Mouse (Mus musculus): ENCODE results near the gene 1810055G02Rik.

The 1810055G02Rik gene

DNA sequence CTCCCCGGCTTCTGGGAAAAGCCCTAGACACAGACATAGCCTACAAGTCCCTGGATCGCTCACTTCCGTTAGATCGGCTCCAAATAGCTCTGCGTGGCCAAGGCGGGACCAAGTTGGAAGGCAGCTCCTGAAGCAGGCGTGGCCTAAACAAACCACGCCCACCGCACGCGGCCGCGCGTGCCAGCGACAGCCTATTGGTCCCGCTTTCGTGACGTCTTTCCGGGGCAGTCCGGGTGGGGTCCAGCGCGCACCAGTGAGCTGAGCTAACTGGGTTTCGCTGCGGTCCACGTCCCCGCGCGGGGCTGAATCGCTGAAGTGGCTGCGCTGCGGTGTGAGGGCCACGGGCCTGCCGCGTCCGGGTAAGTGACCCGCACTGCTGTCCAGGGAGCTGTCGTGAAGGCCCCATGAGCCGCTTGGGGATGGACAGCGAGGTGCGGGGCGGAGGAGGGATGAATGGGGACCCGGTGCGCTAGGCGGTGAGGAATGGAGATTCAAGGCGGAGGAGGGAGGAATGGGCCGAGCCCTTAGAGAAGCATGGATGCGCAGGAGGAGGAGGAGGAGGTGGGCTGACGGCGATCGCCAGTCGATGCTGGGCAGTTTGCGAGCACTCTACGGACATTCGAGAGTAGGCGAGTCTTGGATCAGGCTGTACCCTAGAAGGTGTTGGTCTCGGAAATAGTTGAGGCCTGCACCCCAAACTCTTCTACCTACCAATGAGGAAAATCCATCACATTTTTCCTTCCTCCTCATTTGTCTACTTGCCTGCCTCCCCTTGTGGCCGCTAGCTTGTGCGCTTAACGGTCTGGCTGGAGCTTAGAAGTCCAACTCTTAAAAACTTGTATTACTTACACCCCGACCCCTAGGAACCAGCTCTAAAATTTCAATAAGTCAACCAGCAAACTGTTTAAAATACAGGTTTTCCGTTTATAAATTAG lies at the start of gene 1810055G02Rik:
Gene 1810055G02Rik (plus strand): TSS at position 216 of the 935 bp plus-strand sequence.
- in situ Hi-C loops (cut with MboI; ENCODE audit: unreplicated experiment in 2 of 2) = no loop called here

- in situ Hi-C loops (cut with MboI; ENCODE audit: unreplicated experiment in 2 of 2) = no loop called here
These were observed 42.6 kb upstream of the 1810055G02Rik start for GRCm38 (mm10) chr19:3665510-3665909.

GRCm38 (mm10) chr19:3666632-3667031 lies 41.5 kb upstream of the 1810055G02Rik start:
- in situ Hi-C loops (cut with MboI; ENCODE audit: unreplicated experiment in 2 of 2) = no loop called here

DNA sequence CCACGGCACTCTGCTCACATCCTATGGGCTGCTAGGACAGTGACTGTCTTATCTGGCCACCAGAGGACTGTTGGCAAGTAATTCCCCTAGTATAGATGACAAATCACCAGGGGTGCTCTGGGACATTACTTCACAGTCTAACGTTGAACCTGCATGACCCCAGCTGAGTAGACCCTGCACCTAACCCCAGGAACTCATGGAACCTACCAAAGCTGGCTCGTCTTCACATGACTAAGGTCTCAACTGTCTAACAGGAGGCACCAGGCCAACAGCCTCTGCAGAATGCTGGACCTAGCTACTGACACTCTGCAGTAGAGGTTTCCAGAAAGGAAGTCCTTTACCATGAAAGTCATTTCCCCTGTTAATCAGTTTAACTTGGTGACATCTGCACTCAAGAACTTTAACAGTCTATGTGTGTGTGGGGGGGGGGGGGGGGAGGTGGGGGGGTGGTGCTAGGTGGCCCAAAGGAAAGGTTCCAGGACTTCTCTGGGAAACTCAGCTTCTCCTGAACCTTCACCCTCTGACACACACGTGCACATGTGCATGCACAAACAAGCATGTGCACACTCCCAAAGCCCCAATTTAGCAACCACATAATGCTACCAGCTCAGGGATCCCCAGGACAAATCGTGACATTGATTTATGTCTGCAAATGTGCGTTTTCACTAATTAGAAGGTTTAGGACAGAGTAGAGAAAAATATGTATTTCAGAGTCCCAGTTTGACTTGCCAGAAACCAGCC lies 40.8 kb upstream of the 1810055G02Rik start:
- in situ Hi-C loops (cut with MboI; ENCODE audit: unreplicated experiment in 2 of 2) = no loop called here

- in situ Hi-C loops (cut with MboI; ENCODE audit: unreplicated experiment in 2 of 2) = no loop called here
These were observed 40.1 kb upstream of the 1810055G02Rik start for GRCm38 (mm10) chr19:3667979-3668378.

DNA sequence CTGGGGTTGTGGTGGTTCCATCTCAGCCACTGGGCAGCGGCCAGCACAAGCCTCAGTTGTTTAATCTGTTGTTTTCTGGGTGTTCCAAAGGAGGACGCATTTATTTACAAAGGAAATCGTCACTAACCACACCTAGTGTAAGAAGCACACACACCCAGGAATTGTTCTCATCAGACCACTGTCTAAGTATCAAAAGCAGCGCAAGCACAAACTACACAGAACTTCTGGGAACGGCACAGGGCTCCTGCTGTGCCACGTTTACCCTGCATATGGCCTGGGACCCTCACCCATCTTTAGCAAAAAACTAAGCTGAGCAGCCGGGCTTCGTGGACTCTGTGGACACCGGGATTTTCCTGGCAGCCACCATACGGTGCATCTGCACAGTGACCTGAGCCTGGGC lies 39.5 kb upstream of the 1810055G02Rik start:
- in situ Hi-C loops (cut with MboI; ENCODE audit: unreplicated experiment in 2 of 2) = no loop called here

DNA sequence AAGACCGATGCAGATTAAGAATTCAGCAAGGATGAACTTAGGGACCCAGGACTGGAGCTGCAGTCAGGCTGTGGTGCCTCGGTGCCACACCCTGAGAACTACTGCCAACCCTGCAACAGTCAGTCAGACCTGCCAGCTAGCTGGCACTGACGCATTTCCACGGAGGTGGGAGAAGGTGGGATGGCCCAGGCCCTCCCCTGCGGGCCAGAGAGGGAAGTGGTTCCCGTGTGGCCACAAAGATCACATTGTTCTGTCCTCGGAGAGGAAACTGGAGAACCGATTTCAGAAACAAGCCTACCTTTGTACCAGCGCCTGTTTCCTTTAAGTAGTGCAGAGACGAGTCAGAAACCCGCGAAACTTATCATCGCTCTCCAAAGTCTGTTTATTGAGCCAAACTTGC lies 39.0 kb upstream of the 1810055G02Rik start:
- in situ Hi-C loops (cut with MboI; ENCODE audit: unreplicated experiment in 2 of 2) = no loop called here

DNA sequence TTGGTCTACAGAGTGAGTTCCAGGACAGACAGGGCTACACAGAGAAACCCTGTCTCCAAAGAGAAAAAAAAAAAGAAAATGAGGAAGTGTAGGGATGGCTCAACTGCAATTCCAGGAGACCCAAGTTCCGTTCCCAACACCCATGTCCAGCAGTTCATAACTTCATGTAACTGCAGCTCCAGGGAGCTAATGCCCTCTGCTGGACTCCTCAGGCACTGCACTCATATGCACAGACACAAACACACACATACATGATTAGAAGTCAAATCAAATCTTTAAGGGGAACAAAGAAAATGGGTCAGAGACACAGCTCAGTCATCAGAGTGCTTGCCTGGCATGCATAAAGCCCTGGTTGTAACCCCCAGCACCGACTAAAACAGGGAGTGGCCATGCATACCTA lies 34.9 kb upstream of the 1810055G02Rik start:
- in situ Hi-C loops (cut with MboI; ENCODE audit: unreplicated experiment in 2 of 2) = no loop called here

GRCm38 (mm10) chr19:3674122-3674855 lies 33.8 kb upstream of the 1810055G02Rik start:
- in situ Hi-C loops (cut with MboI; ENCODE audit: unreplicated experiment in 2 of 2) = no loop called here

- in situ Hi-C loops (cut with MboI; ENCODE audit: unreplicated experiment in 2 of 2) = no loop called here
These were observed 27.4 kb upstream of the 1810055G02Rik start for GRCm38 (mm10) chr19:3680732-3681131.

DNA sequence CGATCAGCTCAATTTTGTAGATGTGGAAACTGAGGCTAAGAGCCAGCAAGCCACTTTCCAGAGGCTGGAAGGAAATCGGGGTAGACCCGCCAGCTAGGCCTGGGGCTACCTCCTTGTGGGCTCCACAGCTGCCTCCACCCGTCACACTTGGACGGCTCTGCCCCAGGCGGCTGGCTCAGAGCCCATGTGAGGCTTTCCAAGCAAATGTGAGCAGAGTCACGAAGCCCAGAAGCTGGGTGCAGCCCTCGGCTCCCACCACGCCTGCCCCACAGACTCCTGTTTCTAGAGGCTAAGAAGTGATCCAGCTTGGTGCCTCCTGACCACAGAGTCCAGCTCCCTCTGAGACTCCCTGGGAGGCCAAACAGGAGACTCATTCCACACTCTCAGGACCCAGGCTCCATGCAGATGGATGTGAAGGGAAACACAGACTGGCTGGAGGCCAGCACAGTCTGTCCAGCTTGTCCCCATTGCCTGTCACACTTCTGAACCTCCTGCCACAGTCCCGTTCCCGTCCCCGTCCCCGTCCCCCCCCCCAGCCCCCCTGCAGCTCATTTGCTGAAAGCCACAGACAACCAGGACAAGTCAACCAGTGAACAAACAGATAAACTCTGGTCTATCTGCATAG lies 26.7 kb upstream of the 1810055G02Rik start:
- in situ Hi-C loops (cut with MboI; ENCODE audit: unreplicated experiment in 2 of 2) = no loop called here

GRCm38 (mm10) chr19:3684414-3684813 lies 23.7 kb upstream of the 1810055G02Rik start:
- in situ Hi-C loops (cut with MboI; ENCODE audit: unreplicated experiment in 2 of 2) = no loop called here

DNA sequence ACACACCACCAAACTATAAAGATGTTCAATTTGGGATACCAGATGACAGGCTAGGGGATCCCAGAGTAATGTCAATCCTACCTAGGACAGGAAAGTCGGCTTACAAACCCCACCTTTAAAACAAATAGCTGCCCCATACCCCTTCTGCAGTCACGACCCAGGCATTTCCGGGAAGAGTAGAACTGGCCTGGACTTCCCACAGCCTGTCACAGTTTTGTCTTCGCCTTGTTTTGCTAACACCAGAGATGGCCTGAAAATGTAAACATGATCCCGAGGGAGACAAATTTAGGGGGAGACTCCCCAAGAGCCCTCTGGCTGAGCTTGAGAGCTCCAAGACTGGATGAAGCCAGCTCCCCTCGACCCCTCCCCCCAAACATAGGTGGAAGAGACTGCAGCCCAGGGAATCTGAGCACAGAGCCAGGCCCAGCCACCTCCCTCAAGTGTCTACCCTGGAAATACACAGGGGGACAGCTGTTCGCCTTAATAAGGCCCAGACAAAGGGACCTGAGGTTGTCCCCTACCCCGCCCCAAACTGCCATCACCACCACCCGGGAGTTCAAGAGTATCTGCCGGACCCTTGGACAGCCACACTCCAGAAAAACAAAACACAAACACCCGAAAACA lies 23.0 kb upstream of the 1810055G02Rik start:
- in situ Hi-C loops (cut with MboI; ENCODE audit: unreplicated experiment in 2 of 2) = no loop called here

GRCm38 (mm10) chr19:3685611-3686214 lies 22.4 kb upstream of the 1810055G02Rik start:
- in situ Hi-C loops (cut with MboI; ENCODE audit: unreplicated experiment in 2 of 2) = no loop called here

DNA sequence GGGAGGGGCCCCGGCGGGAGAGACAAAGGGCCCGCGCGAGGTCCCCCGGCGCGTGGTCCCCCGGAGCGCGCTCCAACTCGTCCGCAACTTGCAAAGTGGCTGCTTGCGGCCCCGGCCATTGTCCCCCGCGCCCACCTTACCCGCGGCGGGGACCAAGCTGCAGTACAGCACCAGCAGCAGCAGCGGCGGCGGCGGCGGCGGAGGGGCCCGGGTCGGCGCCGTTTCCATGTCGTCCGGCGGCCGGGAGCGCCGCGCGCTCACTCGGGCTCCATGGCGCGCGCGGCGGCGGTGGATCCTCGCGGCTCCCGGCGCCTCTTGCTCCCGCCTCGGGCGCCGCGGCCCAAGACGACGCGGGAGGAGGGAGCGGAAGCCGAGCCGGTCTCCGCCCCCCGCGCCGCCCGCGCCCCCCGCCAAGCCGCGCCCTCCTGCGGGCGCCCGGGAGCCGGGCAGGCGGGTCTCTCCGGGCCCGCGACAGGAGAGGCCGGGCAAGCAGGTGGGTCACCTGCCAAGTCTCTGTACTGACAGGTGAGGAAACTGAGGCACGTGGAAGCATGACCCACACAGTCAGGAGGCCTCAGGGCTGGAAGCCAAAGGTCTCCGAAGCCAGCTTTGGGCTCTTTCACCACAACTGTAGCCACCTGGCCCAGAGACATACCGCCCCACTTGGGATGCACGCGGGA lies 21.7 kb upstream of the 1810055G02Rik start, which contains the start of gene Lrp5:
Gene Lrp5 (minus strand): TSS at position 350 of the 680 bp plus-strand sequence.
- in situ Hi-C loops (cut with MboI; ENCODE audit: unreplicated experiment in 2 of 2) = no loop called here

GRCm38 (mm10) chr19:3687676-3688171 lies 20.4 kb upstream of the 1810055G02Rik start:
- in situ Hi-C loops (cut with MboI; ENCODE audit: unreplicated experiment in 2 of 2) = no loop called here

DNA sequence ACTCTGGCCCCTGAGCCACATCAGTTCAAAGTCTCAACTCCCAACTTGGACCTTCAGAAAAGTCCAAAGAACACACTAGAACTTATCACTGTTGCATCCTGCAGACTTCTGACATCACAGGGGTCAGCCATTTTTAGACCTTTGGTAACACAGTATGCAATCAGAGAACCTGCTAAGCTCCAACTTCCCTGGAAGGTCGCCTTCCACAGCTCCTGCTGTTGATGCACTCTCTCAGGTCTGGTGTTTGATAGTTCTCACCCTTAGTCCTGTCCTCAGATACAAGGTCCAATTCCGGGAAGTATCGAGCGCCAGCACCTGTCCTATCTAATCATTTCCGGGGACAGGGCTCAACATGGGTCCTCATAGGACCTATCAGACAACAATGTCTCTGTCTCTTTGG lies 16.8 kb upstream of the 1810055G02Rik start:
- in situ Hi-C loops (cut with MboI; ENCODE audit: unreplicated experiment in 2 of 2) = no loop called here

DNA sequence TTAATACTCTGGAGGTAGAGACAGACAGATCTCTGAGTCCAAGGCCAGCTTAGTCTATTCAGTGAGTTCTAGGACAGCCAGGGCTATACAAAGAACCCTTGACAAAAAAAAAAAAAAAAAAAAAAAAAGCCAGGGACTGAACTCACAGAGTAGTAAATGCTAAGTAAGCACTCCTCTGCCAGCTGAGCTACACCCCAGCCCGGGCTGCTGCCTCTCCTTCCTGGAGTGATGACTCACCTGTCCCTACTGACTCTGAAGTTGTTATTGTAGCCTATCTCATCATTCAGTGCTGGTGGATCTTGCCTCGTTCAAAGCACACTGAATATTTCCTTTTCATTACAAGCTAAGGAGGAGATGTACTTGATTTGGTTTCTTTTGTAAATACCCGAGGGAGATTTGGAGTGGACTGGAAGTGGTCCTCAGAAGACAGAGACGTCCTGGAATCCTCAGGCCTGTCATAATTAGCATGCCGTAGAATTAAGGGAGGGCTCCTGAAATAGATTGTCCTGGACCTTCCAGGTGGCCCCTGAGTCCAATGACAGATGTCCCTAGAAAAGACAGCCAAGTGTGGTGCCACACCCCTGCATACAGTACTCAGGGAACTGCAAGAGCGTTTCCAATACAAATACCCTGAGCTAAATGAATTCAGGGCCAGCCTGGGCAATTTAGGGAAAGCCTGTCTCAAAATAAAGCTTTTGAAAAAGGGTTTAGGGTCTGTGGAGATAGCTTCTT lies 15.5 kb upstream of the 1810055G02Rik start:
- in situ Hi-C loops (cut with MboI; ENCODE audit: unreplicated experiment in 2 of 2) = no loop called here

Measured in v-Abl transformed pro-B cells (cell line).